Mouse (Mus musculus): Measurements from ENCODE around the gene Prrc2c. TPM values are rescaled to one million over a fixed set of nuclear protein-coding genes. Genes with fewer than 3 reads are reported as not detected.
A peak's percentile ranks its signal among the peaks of the same experiment; 100 is the strongest.
"Not testable (repeated sequence)": the region's sequence is repeated elsewhere in the genome, so short reads cannot be mapped to it uniquely, and the experiment has no call there.

The Prrc2c gene
- polyA plus RNA-seq, 1 experiment: 32.5 TPM

DNA sequence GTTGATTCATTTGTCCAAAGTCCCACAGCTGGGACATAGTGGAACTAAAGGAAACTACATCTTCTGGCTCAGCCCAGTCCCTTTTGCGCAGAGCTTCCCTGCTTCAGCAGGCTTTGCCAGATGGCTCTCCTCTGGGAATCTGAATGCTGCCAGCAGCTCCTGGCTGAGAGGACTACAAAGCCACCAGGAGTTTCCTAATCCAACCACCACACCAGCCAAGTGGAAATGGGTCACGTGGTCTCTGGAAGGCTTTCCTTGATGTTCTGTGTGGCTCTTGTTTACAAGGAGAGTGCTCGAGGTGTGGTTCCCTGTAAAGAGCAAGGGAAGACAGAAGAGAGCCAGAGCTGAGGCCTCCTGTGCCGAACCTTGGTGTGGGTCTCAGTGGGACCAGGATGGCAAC, 96.6 kb downstream of the Prrc2c start:
- 12% methylated on average over 4 of the region's 4 CpGs for WGBS
- TF ChIP-seq CTCF (IDR thresholded peaks at IDR 0.05; ENCODE audit: insufficient read depth, low read length) (no peak), POLR2A (IDR thresholded peaks at IDR 0.05; ENCODE audit: borderline replicate concordance, extremely low read depth, low read depth, low read length) (no peak)
- Histone ChIP-seq H3K4me1 (ENCODE audit: control insufficient read depth, insufficient read depth, low read length) (peaks cover 5% of the 10 kb centered on the region), H3K4me3 (replicated peaks; ENCODE audit: extremely low read depth, low read depth, low read length) (no peak overlapping the region)
- peak; percentile 57 for DNase-seq

- DNase-seq: no peak
- Histone ChIP-seq H3K4me3 (replicated peaks; ENCODE audit: extremely low read depth, low read depth, low read length) (no peak overlapping the region), H3K4me1 (ENCODE audit: control insufficient read depth, insufficient read depth, low read length) (peaks cover 5% of the 10 kb centered on the region)
- no peak for TF ChIP-seq POLR2A (IDR thresholded peaks at IDR 0.05; ENCODE audit: borderline replicate concordance, extremely low read depth, low read depth, low read length)
- no peak for TF ChIP-seq CTCF (IDR thresholded peaks at IDR 0.05; ENCODE audit: insufficient read depth, low read length)
- WGBS: 76% methylated on average over 3 of the region's 3 CpGs
Measured at GRCm38 (mm10) chr1:162642591-162642990, 97.8 kb downstream of the Prrc2c start.

GRCm38 (mm10) chr1:162639861-162640260, 100.5 kb downstream of the Prrc2c start:
- peaks cover 5% of the 10 kb centered on the region for H3K4me1 ChIP-seq (ENCODE audit: control insufficient read depth, insufficient read depth, low read length)
- 91% methylated on average over 1 of the region's 1 CpGs for WGBS
- DNase-seq: no peak
- no peak overlapping the region for H3K4me3 ChIP-seq (replicated peaks; ENCODE audit: extremely low read depth, low read depth, low read length)
- TF ChIP-seq CTCF (IDR thresholded peaks at IDR 0.05; ENCODE audit: insufficient read depth, low read length): no peak
- no peak for TF ChIP-seq POLR2A (IDR thresholded peaks at IDR 0.05; ENCODE audit: borderline replicate concordance, extremely low read depth, low read depth, low read length)

DNA sequence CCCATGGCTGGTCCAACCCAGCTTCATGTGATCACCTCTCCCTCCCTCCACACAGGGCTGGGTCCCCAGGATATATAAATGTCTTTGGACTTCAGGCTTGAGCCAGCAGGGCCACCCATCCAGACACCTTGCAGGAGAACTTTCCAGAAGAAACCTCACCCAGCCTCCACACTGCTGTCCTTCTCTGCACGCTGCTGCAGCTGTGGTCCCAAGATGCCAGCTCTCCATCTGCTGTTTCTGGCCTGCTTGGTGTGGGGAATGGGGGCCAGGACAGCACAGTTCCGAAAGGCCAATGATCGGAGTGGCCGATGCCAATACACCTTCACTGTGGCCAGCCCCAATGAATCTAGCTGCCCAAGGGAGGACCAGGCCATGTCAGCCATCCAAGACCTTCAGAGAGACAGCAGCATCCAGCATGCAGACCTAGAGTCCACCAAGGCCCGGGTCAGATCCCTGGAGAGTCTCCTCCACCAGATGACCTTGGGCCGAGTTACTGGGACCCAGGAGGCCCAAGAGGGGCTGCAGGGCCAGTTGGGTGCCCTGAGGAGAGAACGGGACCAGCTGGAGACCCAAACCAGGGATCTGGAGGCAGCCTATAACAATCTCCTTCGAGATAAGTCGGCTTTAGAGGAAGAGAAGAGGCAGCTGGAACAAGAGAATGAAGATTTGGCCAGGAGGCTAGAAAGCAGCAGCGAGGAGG, 101.2 kb downstream of the Prrc2c start, which contains the start of gene Myoc:
Myoc (plus strand) TSS at position 105 of the 700 bp plus-strand sequence.
- WGBS: 63% methylated on average over 10 of the region's 10 CpGs

DNA sequence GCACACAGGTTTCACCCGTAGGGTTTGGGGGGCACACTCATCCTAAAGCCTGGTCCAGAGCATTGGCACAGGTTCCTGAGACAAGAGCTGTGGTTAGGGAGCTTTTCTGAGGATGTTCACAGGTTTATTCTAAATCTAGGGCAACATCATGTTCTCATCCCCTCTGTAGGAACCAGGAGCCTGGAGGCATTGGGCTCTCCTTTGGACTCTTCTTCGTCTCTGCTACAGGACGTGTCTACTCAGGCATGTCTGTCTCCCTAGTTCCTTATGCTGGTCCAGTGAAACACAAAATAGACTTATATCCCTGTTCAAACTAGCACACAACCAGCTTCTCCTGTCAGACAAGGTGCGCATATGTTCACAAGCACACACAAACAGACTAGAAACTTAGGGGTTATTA, 101.8 kb downstream of the Prrc2c start:
- no peak overlapping the region for H3K4me3 ChIP-seq (replicated peaks; ENCODE audit: extremely low read depth, low read depth, low read length)
- TF ChIP-seq CTCF (IDR thresholded peaks at IDR 0.05; ENCODE audit: insufficient read depth, low read length) (no peak), POLR2A (IDR thresholded peaks at IDR 0.05; ENCODE audit: borderline replicate concordance, extremely low read depth, low read depth, low read length) (no peak)
- WGBS: 90% methylated on average over 4 of the region's 4 CpGs
- peaks cover 2% of the 10 kb centered on the region; the same call in 1 of the 2 replicates for H3K4me1 ChIP-seq (ENCODE audit: control insufficient read depth, insufficient read depth, low read length)
- no peak for DNase-seq

More for the DNA sequence above, 101.2 kb downstream of the Prrc2c start, which contains the start of gene Myoc:
- DNase-seq: no peak
- H3K4me1 ChIP-seq (ENCODE audit: control insufficient read depth, insufficient read depth, low read length): peaks cover 5% of the 10 kb centered on the region
- TF ChIP-seq CTCF (IDR thresholded peaks at IDR 0.05; ENCODE audit: insufficient read depth, low read length) (no peak), POLR2A (IDR thresholded peaks at IDR 0.05; ENCODE audit: borderline replicate concordance, extremely low read depth, low read depth, low read length) (no peak)
- H3K4me3 ChIP-seq (replicated peaks; ENCODE audit: extremely low read depth, low read depth, low read length): no peak within 1 kb of the TSS

- TF ChIP-seq CTCF (IDR thresholded peaks at IDR 0.05; ENCODE audit: insufficient read depth, low read length) (no peak), POLR2A (IDR thresholded peaks at IDR 0.05; ENCODE audit: borderline replicate concordance, extremely low read depth, low read depth, low read length) (no peak)
- no peak overlapping the region for H3K4me3 ChIP-seq (replicated peaks; ENCODE audit: extremely low read depth, low read depth, low read length)
- no peak for DNase-seq
- 70% methylated on average over 3 of the region's 3 CpGs for WGBS
- peaks cover 2% of the 10 kb centered on the region; the same call in 1 of the 2 replicates for H3K4me1 ChIP-seq (ENCODE audit: control insufficient read depth, insufficient read depth, low read length)
Measured at GRCm38 (mm10) chr1:162636516-162636915, 103.8 kb downstream of the Prrc2c start.

DNA sequence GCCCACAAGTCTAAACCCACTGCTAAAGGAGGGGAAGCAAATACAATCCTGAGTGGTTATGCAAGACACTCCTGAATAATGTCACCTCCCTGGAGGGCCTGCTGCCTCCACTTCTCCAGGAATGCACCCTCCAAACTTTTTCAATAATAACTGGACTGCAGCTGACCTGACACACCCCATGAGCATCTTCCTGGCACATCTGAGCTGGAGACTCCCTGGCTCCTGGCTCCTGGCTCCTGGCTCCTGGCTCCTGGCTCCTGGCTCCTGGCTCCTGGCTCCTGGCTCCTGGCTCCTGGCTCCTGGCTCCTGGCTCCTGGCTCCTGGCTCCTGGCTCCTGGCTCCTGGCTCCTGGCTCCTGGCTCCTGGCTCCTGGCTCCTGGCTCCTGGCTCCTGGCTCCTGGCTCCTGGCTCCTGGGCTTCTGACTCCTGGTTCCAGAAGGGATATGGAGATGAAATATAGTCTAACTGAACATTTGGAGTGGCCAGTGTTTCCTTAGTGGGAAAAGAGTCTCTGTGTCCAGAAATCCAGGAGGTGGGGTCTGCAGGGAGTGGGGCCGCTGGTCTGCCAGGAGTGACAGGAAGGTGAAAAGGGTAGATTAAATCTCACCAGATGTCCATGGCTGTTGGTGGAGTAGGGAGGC, 104.9 kb downstream of the Prrc2c start:
- DNase-seq; H3K4me3 ChIP-seq (replicated peaks; ENCODE audit: extremely low read depth, low read depth, low read length): not testable (repeated sequence)
- WGBS: 41% methylated on average over 1 of the region's 1 CpGs

GRCm38 (mm10) chr1:162628326-162628725, 112.0 kb downstream of the Prrc2c start:
- DNase-seq: not testable (repeated sequence)

More for the DNA sequence above, 104.9 kb downstream of the Prrc2c start:
- H3K4me1 ChIP-seq (ENCODE audit: control insufficient read depth, insufficient read depth, low read length): not testable (repeated sequence)

DNA sequence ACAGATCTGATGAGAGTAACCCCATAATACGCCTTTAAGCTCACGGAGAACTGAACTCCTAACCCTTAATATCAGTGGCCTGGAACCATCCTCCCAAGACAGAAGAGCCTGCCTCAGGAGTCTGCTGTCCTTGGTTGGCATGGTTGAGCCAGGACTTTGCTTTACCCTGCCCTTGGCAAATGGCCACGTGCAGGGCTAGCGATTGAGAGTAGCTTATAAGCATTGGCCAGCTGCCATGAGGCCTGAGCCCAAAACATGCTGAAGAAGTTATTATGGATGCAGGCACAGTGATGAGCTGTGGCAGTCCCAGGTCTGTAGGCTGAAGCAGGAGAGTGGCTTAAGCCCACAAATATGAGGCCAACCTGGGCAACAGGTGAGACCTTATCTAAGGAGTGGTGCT, 112.5 kb downstream of the Prrc2c start:
- not testable (repeated sequence) for DNase-seq; H3K4me3 ChIP-seq (replicated peaks; ENCODE audit: extremely low read depth, low read depth, low read length); H3K4me1 ChIP-seq (ENCODE audit: control insufficient read depth, insufficient read depth, low read length)
- 71% methylated on average over 4 of the region's 4 CpGs for WGBS

More at GRCm38 (mm10) chr1:162628326-162628725, 112.0 kb downstream of the Prrc2c start:
- 94% methylated on average over 15 of the region's 15 CpGs for WGBS
- H3K4me1 ChIP-seq (ENCODE audit: control insufficient read depth, insufficient read depth, low read length); H3K4me3 ChIP-seq (replicated peaks; ENCODE audit: extremely low read depth, low read depth, low read length): not testable (repeated sequence)

DNA sequence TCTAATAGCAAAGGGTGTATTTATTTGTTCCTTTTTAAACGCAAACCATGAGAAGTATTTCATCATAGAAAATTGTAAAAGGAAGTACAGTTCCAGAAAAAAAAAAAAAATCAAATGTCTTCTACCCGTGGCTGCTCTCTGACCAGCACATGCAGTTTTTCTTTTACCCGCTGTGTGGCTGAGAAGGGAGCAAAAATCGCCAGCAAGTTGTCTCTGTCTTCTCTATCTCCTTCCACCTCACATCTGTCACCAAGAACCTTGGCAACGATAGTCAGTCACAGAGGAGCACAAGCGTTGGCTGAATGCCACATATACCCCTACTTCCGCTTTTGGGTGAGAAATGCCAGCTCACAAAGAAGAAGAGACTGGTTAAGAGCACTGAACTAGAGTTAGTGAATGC, 115.1 kb downstream of the Prrc2c start:
- Histone ChIP-seq H3K4me3 (replicated peaks; ENCODE audit: extremely low read depth, low read depth, low read length) (no peak overlapping the region), H3K4me1 (ENCODE audit: control insufficient read depth, insufficient read depth, low read length) (no peaks in the 10 kb centered on the region)
- DNase-seq: no peak
- no peak for TF ChIP-seq POLR2A (IDR thresholded peaks at IDR 0.05; ENCODE audit: borderline replicate concordance, extremely low read depth, low read depth, low read length)
- no peak for TF ChIP-seq CTCF (IDR thresholded peaks at IDR 0.05; ENCODE audit: insufficient read depth, low read length)
- WGBS: 20% methylated on average over 7 of the region's 7 CpGs
